Mouse (Mus musculus) myocyte (in vitro differentiated cells): Measurements from ENCODE around the gene Entpd6. TPM values are rescaled to one million over a fixed set of nuclear protein-coding genes. Genes with fewer than 3 reads are reported as not detected.

Source experiments
- H3K27me3 ChIP-seq: one replicate; pipeline ENCODE4 v1.6.1; 2011; ENCODE audit not compliant: control insufficient read depth, insufficient read depth, insufficient read length
- H3K36me3 ChIP-seq: one replicate; pipeline ENCODE4 v1.6.1; 2011; ENCODE audit not compliant: control insufficient read depth, insufficient read depth
- H3K4me2 ChIP-seq: one replicate; pipeline ENCODE4 v1.6.1; 2011; ENCODE audit warnings: low read depth, control low read depth
- H3K4me3 ChIP-seq: one replicate; pipeline ENCODE4 v1.5.1; 2011; ENCODE audit warnings: mild to moderate bottlenecking, control low read depth, moderate library complexity
- H3K79me2 ChIP-seq: one replicate; pipeline ENCODE4 v1.6.1; 2011; ENCODE audit not compliant: control insufficient read depth, insufficient read depth
- H3ac ChIP-seq: one replicate; pipeline ENCODE4 v1.6.1; 2011; ENCODE audit not compliant: control insufficient read depth, insufficient read length
- CEBPB ChIP-seq: IDR thresholded peaks from 2 replicates; pipeline ENCODE4 v1.6.1; 2011; ENCODE audit warnings: mild to moderate bottlenecking, moderate library complexity; ENCODE audit not compliant: poor library complexity, insufficient read depth, severe bottlenecking
- MAX ChIP-seq: IDR thresholded peaks from one replicate; pipeline ENCODE4 v1.6.1; 2011; ENCODE audit warnings: low read depth, mild to moderate bottlenecking, control low read depth
- MYOD1 ChIP-seq, 3 experiments: IDR thresholded peaks; one replicate each; pipeline ENCODE4 v1.6.1; 2011; ENCODE audit warnings: control low read depth in 2 of 3, low read depth in 2 of 3, mild to moderate bottlenecking in 2 of 3, moderate library complexity in 1 of 3; ENCODE audit not compliant: insufficient read length in 2 of 3, control insufficient read depth in 1 of 3
- MYOG ChIP-seq, 3 experiments: IDR thresholded peaks; one replicate each; pipeline ENCODE4 v1.6.1; 2011; ENCODE audit warnings: control low read depth in 2 of 3, low read depth in 2 of 3, mild to moderate bottlenecking in 2 of 3; ENCODE audit not compliant: insufficient read length in 2 of 3, control insufficient read depth in 1 of 3, insufficient read depth in 1 of 3
- POLR2AphosphoS2 ChIP-seq: IDR thresholded peaks from one replicate; pipeline ENCODE4 v1.6.1; 2011; ENCODE audit warnings: low read depth, control low read depth; ENCODE audit not compliant: insufficient read length
- TCF12 ChIP-seq: IDR thresholded peaks from one replicate; pipeline ENCODE4 v1.6.1; 2011; ENCODE audit warnings: mild to moderate bottlenecking, control low read depth; ENCODE audit not compliant: poor library complexity, insufficient read depth, severe bottlenecking
- polyA plus RNA-seq: library from polyadenylated mRNA; unstranded; fragments of >200 nt; fragmentation: generic; extraction: Trizol; gene quantifications from one replicate; pipeline ENCODE4 v1.2.1, GENCODE M21; 2012; ENCODE audit warnings: missing spikeins

The Entpd6 gene
- polyA plus RNA-seq, 1 experiment, result 8.8 TPM

DNA sequence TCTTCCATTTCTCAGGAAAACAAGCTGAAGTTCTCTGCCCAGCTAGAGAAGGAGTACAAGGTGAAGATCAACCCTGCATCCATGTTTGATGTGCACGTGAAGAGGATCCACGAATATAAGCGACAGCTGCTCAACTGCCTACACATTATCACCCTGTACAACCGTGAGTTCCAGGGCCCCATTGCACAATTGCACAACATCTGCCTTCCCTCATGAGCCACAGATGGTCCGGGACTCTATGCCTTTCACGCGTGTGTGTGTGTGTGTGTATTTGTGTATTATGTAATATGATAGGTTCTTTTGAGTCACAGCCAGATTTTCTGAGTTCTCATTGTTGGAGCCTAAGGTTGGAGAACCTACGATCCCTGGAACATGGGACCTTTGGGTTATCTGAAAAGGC lies 71.9 kb downstream of the Entpd6 start:
- Histone ChIP-seq H3K27me3 (no peaks in the 10 kb centered on the region), H3K4me2 (no peak overlapping the region), H3K79me2 (no peaks in the 10 kb centered on the region), H3K36me3 (no peaks in the 10 kb centered on the region), H3ac (no peak overlapping the region), H3K4me3 (no peak overlapping the region)
- TF ChIP-seq MYOD1 (IDR thresholded peaks at IDR 0.05; ENCODE audit: control insufficient read depth in 1 of 3, insufficient read length in 2 of 3, low read depth in 2 of 3), result no peak
- no peak for TF ChIP-seq MYOG (IDR thresholded peaks at IDR 0.05; ENCODE audit: control insufficient read depth in 1 of 3, insufficient read depth in 1 of 3, insufficient read length in 2 of 3, low read depth in 2 of 3)
- TF ChIP-seq CEBPB, result no peak
- TF ChIP-seq POLR2AphosphoS2, result no peak
- no peak for TF ChIP-seq TCF12
- no peak for TF ChIP-seq MAX

Other genes starting within 250 kb of the Entpd6 start
- gene Cst7, start 178.6 kb upstream of the Entpd6 start, polyA plus RNA-seq, result not detected
- gene Apmap, start 140.5 kb upstream of the Entpd6 start, polyA plus RNA-seq, result 31.4 TPM
- gene Acss1, start 80.5 kb upstream of the Entpd6 start, polyA plus RNA-seq, result not detected
- gene Vsx1, start 59.7 kb upstream of the Entpd6 start, polyA plus RNA-seq, result not detected
- gene Pygb, start 37.7 kb downstream of the Entpd6 start, polyA plus RNA-seq, result 23.8 TPM
- 50.7 TPM for gene Abhd12, start 155.7 kb downstream of the Entpd6 start, polyA plus RNA-seq
- 7.5 TPM for gene Gins1, start 156.4 kb downstream of the Entpd6 start, polyA plus RNA-seq